Mouse (Mus musculus): Measurements from ENCODE around the gene Cysrt1. TPM values are rescaled to one million over a fixed set of nuclear protein-coding genes. Genes with fewer than 3 reads are reported as not detected.

The Cysrt1 gene
- polyA plus RNA-seq, 1 experiment, result not detected

- 49% methylated on average over 55 of the region's 55 CpGs for WGBS
These were observed 46.8 kb downstream of the Cysrt1 start for GRCm38 (mm10) chr2:25195211-25196156.

GRCm38 (mm10) chr2:25194486-25195171, 47.6 kb downstream of the Cysrt1 start:
- TF ChIP-seq POLR2A (IDR thresholded peaks at IDR 0.05; ENCODE audit: insufficient read depth, low read depth, low read length) (no peak), CTCF (IDR thresholded peaks at IDR 0.05; ENCODE audit: insufficient read depth, low read depth, low read length) (no peak)
- 88% methylated on average over 17 of the region's 17 CpGs for WGBS
- peaks cover 5% of the 10 kb centered on the region for H3K4me1 ChIP-seq (ENCODE audit: control insufficient read depth, insufficient read depth, low read length)
- H3K4me3 ChIP-seq (ENCODE audit: insufficient read depth, low read depth, low read length), result no peak overlapping the region
- no peak overlapping the region for H3K27ac ChIP-seq (ENCODE audit: insufficient read depth, low read depth, low read length)

More at GRCm38 (mm10) chr2:25195211-25196156, 46.8 kb downstream of the Cysrt1 start:
- Histone ChIP-seq H3K4me3 (ENCODE audit: insufficient read depth, low read depth, low read length) (peak overlapping the region; percentile 6; the same call in 1 of the 2 replicates), H3K4me1 (ENCODE audit: control insufficient read depth, insufficient read depth, low read length) (peaks cover 5% of the 10 kb centered on the region), H3K27ac (ENCODE audit: insufficient read depth, low read depth, low read length) (no peak overlapping the region; the same call in 1 of the 2 replicates)
- TF ChIP-seq CTCF (IDR thresholded peaks at IDR 0.05; ENCODE audit: insufficient read depth, low read depth, low read length) (0 out of 2 replicates have a peak, but pooled peaks have one; percentile 12), POLR2A (IDR thresholded peaks at IDR 0.05; ENCODE audit: insufficient read depth, low read depth, low read length) (no peak)

GRCm38 (mm10) chr2:25194006-25194405, 48.2 kb downstream of the Cysrt1 start:
- Histone ChIP-seq H3K27ac (ENCODE audit: insufficient read depth, low read depth, low read length) (no peak overlapping the region), H3K4me1 (ENCODE audit: control insufficient read depth, insufficient read depth, low read length) (peaks cover 5% of the 10 kb centered on the region), H3K4me3 (ENCODE audit: insufficient read depth, low read depth, low read length) (no peak overlapping the region)
- no peak for TF ChIP-seq POLR2A (IDR thresholded peaks at IDR 0.05; ENCODE audit: insufficient read depth, low read depth, low read length)
- TF ChIP-seq CTCF (IDR thresholded peaks at IDR 0.05; ENCODE audit: insufficient read depth, low read depth, low read length), result no peak
- WGBS, result 79% methylated on average over 5 of the region's 5 CpGs

GRCm38 (mm10) chr2:25193330-25193770, 48.9 kb downstream of the Cysrt1 start:
- peaks cover 5% of the 10 kb centered on the region for H3K4me1 ChIP-seq (ENCODE audit: control insufficient read depth, insufficient read depth, low read length)
- WGBS, result 1% methylated on average over 6 of the region's 6 CpGs
- no peak overlapping the region for H3K4me3 ChIP-seq (ENCODE audit: insufficient read depth, low read depth, low read length)
- TF ChIP-seq CTCF (IDR thresholded peaks at IDR 0.05; ENCODE audit: insufficient read depth, low read depth, low read length) (peak; percentile 66), POLR2A (IDR thresholded peaks at IDR 0.05; ENCODE audit: insufficient read depth, low read depth, low read length) (0 out of 2 replicates have a peak, but pooled peaks have one; percentile 11)
- no peak overlapping the region for H3K27ac ChIP-seq (ENCODE audit: insufficient read depth, low read depth, low read length)

Other genes with a start within 250 kb of the Cysrt1 start
- gene Nsmf, start 188.1 kb downstream of the Cysrt1 start, polyA plus RNA-seq (2012; ENCODE audit: insufficient read depth, insufficient read length, low replicate concordance, missing spikeins), result not detected in 2 replicates
- gene Entpd8, start 162.1 kb downstream of the Cysrt1 start, polyA plus RNA-seq (2012; ENCODE audit: insufficient read depth, insufficient read length, low replicate concordance, missing spikeins), result not detected in 2 replicates
- not detected in 2 replicates for gene Noxa1, start 147.3 kb downstream of the Cysrt1 start, polyA plus RNA-seq (2012; ENCODE audit: insufficient read depth, insufficient read length, low replicate concordance, missing spikeins)
- gene Nrarp, start 61.7 kb downstream of the Cysrt1 start, polyA plus RNA-seq (2012; ENCODE audit: insufficient read depth, insufficient read length, low replicate concordance, missing spikeins), result not detected in 2 replicates
- gene Tor4a, start 45.6 kb downstream of the Cysrt1 start, polyA plus RNA-seq (2012; ENCODE audit: insufficient read depth, insufficient read length, low replicate concordance, missing spikeins), result not detected in 2 replicates
- gene Nelfb, start 31.0 kb downstream of the Cysrt1 start, polyA plus RNA-seq (2012; ENCODE audit: insufficient read depth, insufficient read length, low replicate concordance, missing spikeins), result not detected in 2 replicates
- gene Stpg3, start 27.8 kb downstream of the Cysrt1 start, polyA plus RNA-seq (2012; ENCODE audit: insufficient read depth, insufficient read length, low replicate concordance, missing spikeins), result not detected in 2 replicates
- gene Fam166a, start 23.7 kb downstream of the Cysrt1 start, polyA plus RNA-seq (2012; ENCODE audit: insufficient read depth, insufficient read length, low replicate concordance, missing spikeins), result not detected in 2 replicates
- gene Tubb4b, start 17.8 kb downstream of the Cysrt1 start, polyA plus RNA-seq (2012; ENCODE audit: insufficient read depth, insufficient read length, low replicate concordance, missing spikeins), result 193 TPM in 1 of 2 replicates, not detected in the other
- not detected in 2 replicates for gene Slc34a3, start 8.1 kb downstream of the Cysrt1 start, polyA plus RNA-seq (2012; ENCODE audit: insufficient read depth, insufficient read length, low replicate concordance, missing spikeins)
- gene Rnf224, start 5.7 kb downstream of the Cysrt1 start, polyA plus RNA-seq (2012; ENCODE audit: insufficient read depth, insufficient read length, low replicate concordance, missing spikeins), result not detected in 2 replicates
- not detected in 2 replicates for gene Rnf208, start 197 bp downstream of the Cysrt1 start, polyA plus RNA-seq (2012; ENCODE audit: insufficient read depth, insufficient read length, low replicate concordance, missing spikeins)
- gene AL732309.1, start 4.4 kb upstream of the Cysrt1 start, polyA plus RNA-seq (2012; ENCODE audit: insufficient read depth, insufficient read length, low replicate concordance, missing spikeins), result not detected in 2 replicates
- gene Tmem203, start 13.0 kb upstream of the Cysrt1 start, polyA plus RNA-seq (2012; ENCODE audit: insufficient read depth, insufficient read length, low replicate concordance, missing spikeins), result not detected in 2 replicates
- gene Tprn, start 20.2 kb upstream of the Cysrt1 start, polyA plus RNA-seq (2012; ENCODE audit: insufficient read depth, insufficient read length, low replicate concordance, missing spikeins), result not detected in 2 replicates
- gene Ssna1, start 30.0 kb upstream of the Cysrt1 start, polyA plus RNA-seq (2012; ENCODE audit: insufficient read depth, insufficient read length, low replicate concordance, missing spikeins), result not detected in 2 replicates
- gene Anapc2, start 30.0 kb upstream of the Cysrt1 start, polyA plus RNA-seq (2012; ENCODE audit: insufficient read depth, insufficient read length, low replicate concordance, missing spikeins), result not detected in 2 replicates
- gene Tmem210, start 45.7 kb upstream of the Cysrt1 start, polyA plus RNA-seq (2012; ENCODE audit: insufficient read depth, insufficient read length, low replicate concordance, missing spikeins), result not detected in 2 replicates
- not detected in 2 replicates for gene Lrrc26, start 47.5 kb upstream of the Cysrt1 start, polyA plus RNA-seq (2012; ENCODE audit: insufficient read depth, insufficient read length, low replicate concordance, missing spikeins)
- 199 and 286 TPM in 2 replicates for gene Grin1, start 76.7 kb upstream of the Cysrt1 start, polyA plus RNA-seq (2012; ENCODE audit: insufficient read depth, insufficient read length, low replicate concordance, missing spikeins)
- gene Man1b1, start 89.9 kb upstream of the Cysrt1 start, polyA plus RNA-seq (2012; ENCODE audit: insufficient read depth, insufficient read length, low replicate concordance, missing spikeins), result not detected in 2 replicates
- gene Dpp7, start 113.9 kb upstream of the Cysrt1 start, polyA plus RNA-seq (2012; ENCODE audit: insufficient read depth, insufficient read length, low replicate concordance, missing spikeins), result not detected in 2 replicates
- gene Uap1l1, start 123.2 kb upstream of the Cysrt1 start, polyA plus RNA-seq (2012; ENCODE audit: insufficient read depth, insufficient read length, low replicate concordance, missing spikeins), result not detected in 2 replicates
- not detected in 2 replicates for gene Sapcd2, start 129.9 kb upstream of the Cysrt1 start, polyA plus RNA-seq (2012; ENCODE audit: insufficient read depth, insufficient read length, low replicate concordance, missing spikeins)
- not detected in 2 replicates for gene Entpd2, start 153.4 kb upstream of the Cysrt1 start, polyA plus RNA-seq (2012; ENCODE audit: insufficient read depth, insufficient read length, low replicate concordance, missing spikeins)
- gene Npdc1, start 156.9 kb upstream of the Cysrt1 start, polyA plus RNA-seq (2012; ENCODE audit: insufficient read depth, insufficient read length, low replicate concordance, missing spikeins), result not detected in 2 replicates
- not detected in 2 replicates for gene Fut7, start 180.8 kb upstream of the Cysrt1 start, polyA plus RNA-seq (2012; ENCODE audit: insufficient read depth, insufficient read length, low replicate concordance, missing spikeins)
- gene Abca2, start 186.3 kb upstream of the Cysrt1 start, polyA plus RNA-seq (2012; ENCODE audit: insufficient read depth, insufficient read length, low replicate concordance, missing spikeins), result not detected in 2 replicates
- gene Clic3, start 214.4 kb upstream of the Cysrt1 start, polyA plus RNA-seq (2012; ENCODE audit: insufficient read depth, insufficient read length, low replicate concordance, missing spikeins), result not detected in 2 replicates
- not detected in 2 replicates for gene Paxx, start 218.6 kb upstream of the Cysrt1 start, polyA plus RNA-seq (2012; ENCODE audit: insufficient read depth, insufficient read length, low replicate concordance, missing spikeins)
- 758 and 1,988 TPM in 2 replicates for gene Ptgds, start 227.6 kb upstream of the Cysrt1 start, polyA plus RNA-seq (2012; ENCODE audit: insufficient read depth, insufficient read length, low replicate concordance, missing spikeins)